Mouse (Mus musculus) thymus, adult 2 months (tissue): ENCODE results near the gene Brinp1. TPM values are rescaled to one million over a fixed set of nuclear protein-coding genes. Genes with fewer than 3 reads are reported as not detected.

Source experiments
- DNase-seq: peaks from one replicate; pipeline ENCODE4 v3.0.0; 2021
- H3K27ac ChIP-seq: fragments of 200-500 bp; 2 replicates; pipeline ENCODE4 v1.5.1; 2012; ENCODE audit warnings: low read length, control low read depth; ENCODE audit not compliant: control insufficient read depth, insufficient read depth
- H3K27me3 ChIP-seq: fragments of 200-500 bp; 2 replicates; pipeline ENCODE4 v1.6.1; 2012; ENCODE audit warnings: mild to moderate bottlenecking, low read length, moderate library complexity, mixed read lengths; ENCODE audit not compliant: control insufficient read depth, insufficient read depth
- H3K36me3 ChIP-seq: fragments of 200-500 bp; 2 replicates; pipeline ENCODE4 v1.6.1; 2012; ENCODE audit warnings: mild to moderate bottlenecking, low read length, moderate library complexity; ENCODE audit not compliant: control insufficient read depth, insufficient read depth
- H3K4me1 ChIP-seq: fragments of 200-500 bp; replicated peaks from 2 replicates; pipeline ENCODE4 v1.6.1; 2012; ENCODE audit warnings: low read length; ENCODE audit not compliant: control insufficient read depth, insufficient read depth
- H3K4me3 ChIP-seq: fragments of 200-500 bp; 2 replicates; pipeline ENCODE4 v1.5.1; 2012; ENCODE audit warnings: mild to moderate bottlenecking, low read length, control low read depth, moderate library complexity; ENCODE audit not compliant: control insufficient read depth, insufficient read depth
- CTCF ChIP-seq: fragments of 200-500 bp; IDR thresholded peaks from 2 replicates; pipeline ENCODE4 v1.5.1; 2012; ENCODE audit warnings: mild to moderate bottlenecking, control low read depth, low read length, moderate library complexity, borderline replicate concordance; ENCODE audit not compliant: control insufficient read depth, poor library complexity, insufficient read depth; ENCODE audit errors: extremely low read depth
- POLR2A ChIP-seq: fragments of 200-500 bp; IDR thresholded peaks from 2 replicates; pipeline ENCODE4 v1.6.1; 2012; ENCODE audit warnings: mild to moderate bottlenecking, low read length, control low read depth, moderate library complexity; ENCODE audit not compliant: control insufficient read depth, poor library complexity, insufficient read depth; ENCODE audit errors: extremely low read depth
- WGBS: fragments of 180-500 bp; shearing (Covaris S2); methylation state at CpG from one replicate; pipeline ENCODE4 v1.1.7; 2018; 5-methylcytosine and 5-hydroxymethylcytosine counted together
- polyA plus RNA-seq: library from polyadenylated mRNA; depleted of rRNA; stranded (reverse); fragments of >200 nt; gene quantifications from 2 replicates; pipeline ENCODE4 v1.2.3, GENCODE M21; 2012; rRNA removed

Gene Brinp1
- polyA plus RNA-seq: 0.17 and 0.26 TPM in 2 replicates

- WGBS: 11% methylated on average over 33 of the region's 33 CpGs
- Histone ChIP-seq H3K4me3 (no peak within 1 kb of the TSS), H3K36me3 (no peaks in the 10 kb centered on the region), H3K4me1 (no peaks in the 10 kb centered on the region), H3K27me3 (no peaks in the 10 kb centered on the region), H3K27ac (no peak within 1 kb of the TSS)
- TF ChIP-seq CTCF: no peak
- TF ChIP-seq POLR2A: no peak
- no peak for DNase-seq
Measured at GRCm38 (mm10) chr4:68954322-68954901, at the start of gene Brinp1. Gene Brinp1, minus strand, starts transcription at chr4:68954397.

- 68% methylated on average over 2 of the region's 2 CpGs for WGBS
- DNase-seq: no peak
- no peak overlapping the region for H3K4me3 ChIP-seq
- no peak overlapping the region for H3K27ac ChIP-seq
- H3K27me3 ChIP-seq: no peaks in the 10 kb centered on the region
- no peaks in the 10 kb centered on the region for H3K4me1 ChIP-seq
- TF ChIP-seq POLR2A (no peak), CTCF (no peak)
- no peaks in the 10 kb centered on the region for H3K36me3 ChIP-seq
Measured at GRCm38 (mm10) chr4:68957265-68957664, 3.1 kb upstream of the Brinp1 start.

DNA sequence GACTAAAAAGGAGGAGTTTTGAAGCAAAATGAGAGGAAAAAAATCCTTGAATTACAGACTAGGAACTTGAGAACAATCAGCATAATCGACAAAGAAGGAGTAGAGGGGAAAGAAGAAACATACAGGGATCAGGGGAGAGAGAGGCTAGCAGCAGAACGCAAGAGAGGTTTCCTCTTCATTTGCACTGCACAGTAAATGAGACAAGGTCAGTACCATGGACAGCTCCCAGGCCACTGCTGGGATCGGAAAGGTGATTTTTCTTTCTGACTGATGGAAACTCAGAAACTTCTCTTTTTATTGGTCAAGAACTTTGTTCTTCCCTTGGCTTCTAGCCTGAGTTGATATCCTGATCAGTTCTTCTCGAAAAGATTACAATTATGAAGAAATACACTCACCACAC lies 1.4 kb upstream of the Brinp1 start:
- Histone ChIP-seq H3K27ac (no peak overlapping the region), H3K36me3 (no peaks in the 10 kb centered on the region), H3K4me3 (no peak overlapping the region), H3K27me3 (no peaks in the 10 kb centered on the region), H3K4me1 (no peaks in the 10 kb centered on the region)
- DNase-seq: no peak
- 17% methylated on average over 4 of the region's 4 CpGs for WGBS
- no peak for TF ChIP-seq CTCF
- no peak for TF ChIP-seq POLR2A

- H3K36me3 ChIP-seq: no peaks in the 10 kb centered on the region
- H3K4me1 ChIP-seq: no peaks in the 10 kb centered on the region
- no peak for DNase-seq
- no peak overlapping the region for H3K27ac ChIP-seq
- no peaks in the 10 kb centered on the region for H3K27me3 ChIP-seq
- no peak overlapping the region for H3K4me3 ChIP-seq
- TF ChIP-seq CTCF: no peak
- TF ChIP-seq POLR2A: no peak
- WGBS: 8% methylated on average over 39 of the region's 40 CpGs
Measured at GRCm38 (mm10) chr4:68953667-68954321, 403 bp downstream of the Brinp1 start.

DNA sequence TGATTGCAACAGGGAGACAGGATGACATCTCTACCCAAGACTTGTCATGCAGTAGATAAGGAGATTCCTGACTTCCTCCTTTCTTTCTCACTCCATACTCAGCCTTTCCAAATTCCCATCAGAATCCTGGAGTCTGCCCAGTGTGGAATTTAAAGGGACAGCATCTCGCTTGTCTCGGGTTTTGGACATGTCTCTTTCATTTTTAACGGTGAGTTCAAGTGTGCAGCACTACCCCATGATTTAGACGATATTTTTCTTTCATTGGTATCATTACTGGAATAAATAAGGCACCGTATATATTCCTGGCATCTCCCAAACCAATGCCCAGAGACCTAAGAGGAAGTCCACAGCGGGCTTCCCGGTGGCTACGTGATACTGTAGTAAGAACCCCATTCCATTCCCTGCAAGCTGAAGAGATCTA lies 1.1 kb downstream of the Brinp1 start:
- no peak for TF ChIP-seq CTCF
- no peak for TF ChIP-seq POLR2A
- no peak for DNase-seq
- 21% methylated on average over 8 of the region's 8 CpGs for WGBS
- Histone ChIP-seq H3K4me3 (no peak overlapping the region), H3K4me1 (no peaks in the 10 kb centered on the region), H3K36me3 (no peaks in the 10 kb centered on the region), H3K27ac (no peak overlapping the region), H3K27me3 (no peaks in the 10 kb centered on the region)

- Histone ChIP-seq H3K27ac (no peak overlapping the region), H3K27me3 (no peaks in the 10 kb centered on the region)
- WGBS: 5% methylated on average over 2 of the region's 2 CpGs
Measured at GRCm38 (mm10) chr4:68950556-68950955, 3.6 kb downstream of the Brinp1 start.

DNA sequence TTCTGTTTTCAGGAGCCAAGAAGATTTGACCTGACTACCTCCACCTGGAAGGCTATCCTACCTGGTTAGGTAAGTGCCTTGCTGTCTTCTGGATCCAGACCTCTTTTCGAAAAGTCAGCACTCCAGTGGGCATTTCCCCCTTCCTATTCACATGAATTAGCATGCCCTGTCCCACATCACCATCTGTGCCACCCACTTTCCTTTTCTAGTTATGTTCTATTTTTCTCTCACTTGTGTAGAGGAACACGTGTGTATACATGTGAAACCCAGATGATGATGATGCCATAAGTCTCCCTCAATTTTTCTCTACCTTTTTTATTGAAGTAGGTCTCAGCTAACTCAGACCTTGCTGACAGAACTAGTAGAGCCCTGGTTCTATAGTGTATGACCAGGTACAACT lies 11.3 kb downstream of the Brinp1 start:
- Histone ChIP-seq H3K27ac (no peak overlapping the region), H3K4me3 (no peak overlapping the region), H3K4me1 (no peaks in the 10 kb centered on the region), H3K27me3 (no peaks in the 10 kb centered on the region), H3K36me3 (no peaks in the 10 kb centered on the region)
- TF ChIP-seq POLR2A (no peak), CTCF (no peak)
- no peak for DNase-seq
- WGBS: 84% methylated on average over 2 of the region's 2 CpGs

More at GRCm38 (mm10) chr4:68950556-68950955, 3.6 kb downstream of the Brinp1 start:
- no peak for DNase-seq
- TF ChIP-seq POLR2A (no peak), CTCF (no peak)
- H3K4me3 ChIP-seq: no peak overlapping the region
- H3K36me3 ChIP-seq: no peaks in the 10 kb centered on the region
- H3K4me1 ChIP-seq: no peaks in the 10 kb centered on the region

GRCm38 (mm10) chr4:68930022-68930421 lies 24.2 kb downstream of the Brinp1 start:
- TF ChIP-seq POLR2A (no peak), CTCF (no peak)
- Histone ChIP-seq H3K27me3 (no peaks in the 10 kb centered on the region), H3K36me3 (no peaks in the 10 kb centered on the region), H3K27ac (no peak overlapping the region), H3K4me3 (no peak overlapping the region), H3K4me1 (no peaks in the 10 kb centered on the region)
- no peak for DNase-seq
- WGBS: 73% methylated on average over 3 of the region's 3 CpGs
